Mouse (Mus musculus) retina, postnatal 7 days (tissue): Measurements from ENCODE around the gene Kank1.

Experiments
- DNase-seq: peaks from one replicate; pipeline ENCODE4 v3.0.0-alpha.2; 2012; ENCODE audit warnings: low read depth, low spot score

The Kank1 gene

GRCm38 (mm10) chr19:25251610-25252140, 14.9 kb downstream of the Kank1 start:
- DNase-seq = no peak

- no peak for DNase-seq
These were observed 16.4 kb downstream of the Kank1 start for GRCm38 (mm10) chr19:25253198-25253597.

GRCm38 (mm10) chr19:25253628-25254027, 16.9 kb downstream of the Kank1 start:
- no peak for DNase-seq

DNA sequence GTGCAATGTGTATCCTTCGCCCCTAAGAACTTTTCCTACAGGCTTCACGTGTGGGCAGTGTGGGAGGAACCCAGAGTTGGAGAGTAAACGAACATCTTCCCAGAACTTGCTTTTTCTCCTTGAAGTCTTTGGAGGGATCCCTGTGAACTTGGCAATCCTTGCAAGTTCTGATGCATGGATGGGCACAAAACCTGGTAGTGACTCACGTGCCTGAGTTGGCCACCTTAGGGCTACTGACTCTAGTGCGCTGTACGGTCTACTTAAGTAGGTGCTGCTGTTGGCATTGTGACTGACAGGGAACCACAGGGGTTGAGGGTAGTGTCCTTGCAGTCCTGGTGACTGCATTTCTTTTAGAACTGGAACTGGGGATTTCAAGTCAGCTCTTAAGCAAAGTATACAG, 21.5 kb downstream of the Kank1 start:
- DNase-seq = no peak

DNA sequence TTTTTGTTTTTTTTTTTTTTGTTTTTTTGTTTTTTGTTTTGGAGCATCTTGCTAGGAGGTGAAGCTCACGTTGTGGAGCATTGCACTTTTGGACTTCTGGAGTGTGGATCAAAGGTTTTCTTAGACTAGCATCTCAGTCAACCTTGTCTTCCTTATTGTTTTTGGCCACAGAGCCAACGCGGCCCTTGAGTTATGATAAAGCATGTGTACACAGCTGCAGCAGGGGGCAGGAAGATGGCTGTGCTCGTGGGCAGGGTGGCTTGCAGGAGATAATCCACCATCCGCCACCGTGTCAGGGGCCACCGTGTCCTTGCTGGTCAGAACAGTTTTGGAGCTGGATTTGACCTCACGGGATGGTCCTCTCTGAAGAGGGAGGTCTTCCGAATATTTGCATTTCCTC, 29.4 kb downstream of the Kank1 start:
- no peak for DNase-seq

GRCm38 (mm10) chr19:25267247-25267646, 30.5 kb downstream of the Kank1 start:
- no peak for DNase-seq

GRCm38 (mm10) chr19:25268532-25268931, 31.8 kb downstream of the Kank1 start:
- no peak for DNase-seq

DNA sequence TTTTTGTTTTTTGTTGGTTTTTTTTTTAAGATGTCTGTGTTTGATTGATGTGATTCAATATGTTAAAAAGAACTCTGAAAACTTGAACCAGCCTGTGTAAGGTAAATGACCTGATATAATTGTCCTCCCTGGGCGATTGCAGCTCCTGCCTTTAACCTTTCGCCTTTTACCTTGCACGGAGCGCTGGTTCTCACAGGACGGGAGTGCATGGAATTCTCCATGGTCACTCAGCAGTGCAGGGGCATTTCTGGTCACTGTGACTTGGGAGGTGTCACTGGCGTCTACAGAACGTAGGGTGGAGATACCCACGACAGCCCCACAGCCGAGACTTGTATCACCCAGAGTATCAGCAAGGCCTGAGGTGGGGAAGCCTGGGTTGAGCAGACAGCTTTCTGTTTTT, 34.8 kb downstream of the Kank1 start:
- DNase-seq = no peak

DNA sequence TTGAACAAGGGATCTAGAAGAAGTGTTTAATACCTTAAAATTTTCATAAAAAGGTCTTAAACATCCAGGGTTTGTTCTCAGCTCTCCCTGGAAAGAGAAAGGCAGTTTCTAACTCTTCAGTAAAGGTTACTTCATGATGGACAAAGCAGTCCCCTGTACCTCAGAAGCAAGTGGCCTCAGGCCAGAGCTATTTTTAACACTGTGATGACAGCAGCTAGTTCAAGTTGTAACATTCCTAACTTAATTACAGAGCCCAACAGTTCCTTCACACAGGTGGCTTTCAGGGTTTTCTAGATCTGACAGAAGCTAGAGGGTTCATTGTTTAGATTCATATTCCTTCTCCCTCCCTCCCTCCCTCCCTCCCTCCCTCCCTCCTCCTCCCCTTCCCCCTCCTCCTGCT, 36.4 kb downstream of the Kank1 start:
- DNase-seq = no peak

GRCm38 (mm10) chr19:25276600-25277395, 40.0 kb downstream of the Kank1 start:
- DNase-seq = no peak

DNA sequence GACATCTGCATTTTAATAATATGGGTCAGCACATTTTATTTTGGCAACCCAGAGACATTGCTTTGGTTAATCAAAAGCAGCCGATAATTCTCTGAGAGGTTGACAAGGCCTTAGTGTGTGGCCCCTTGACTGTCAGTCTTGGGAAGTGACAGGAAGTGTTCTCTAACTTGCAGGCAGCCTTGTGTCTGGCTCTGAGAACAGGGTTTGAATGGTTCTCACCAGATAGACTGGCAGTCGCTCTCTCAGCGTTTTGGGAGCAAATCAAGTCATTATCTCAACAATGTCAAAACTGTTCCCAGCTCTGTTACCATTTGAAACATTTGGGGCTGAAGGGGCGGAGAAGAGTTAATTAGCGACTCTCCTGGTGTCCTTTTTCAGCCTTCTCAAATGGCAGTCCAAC, 41.0 kb downstream of the Kank1 start:
- no peak for DNase-seq

DNA sequence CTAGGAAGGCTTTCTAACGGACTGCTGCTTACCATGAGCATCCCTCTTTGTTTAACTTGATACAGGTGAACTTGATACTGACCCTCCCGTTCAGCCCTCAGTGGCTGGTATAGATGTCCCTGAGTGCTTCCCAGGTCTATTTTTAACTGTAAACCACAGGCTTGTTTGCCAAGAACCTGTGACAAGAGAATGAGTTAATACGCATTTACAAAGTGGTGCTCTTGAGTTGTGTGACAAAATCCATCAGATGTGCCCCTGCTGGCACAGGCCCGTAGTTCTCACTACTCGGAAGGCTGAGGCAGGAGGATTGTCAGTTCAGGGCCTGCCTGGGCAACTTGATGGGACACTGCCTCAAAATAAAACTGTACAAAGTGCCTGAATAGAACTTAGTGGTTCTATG, 42.8 kb downstream of the Kank1 start:
- no peak for DNase-seq

GRCm38 (mm10) chr19:25283665-25284064, 46.9 kb downstream of the Kank1 start:
- DNase-seq = no peak

GRCm38 (mm10) chr19:25285756-25286538, 49.2 kb downstream of the Kank1 start:
- no peak for DNase-seq

GRCm38 (mm10) chr19:25290991-25291520, 54.3 kb downstream of the Kank1 start:
- no peak for DNase-seq

DNA sequence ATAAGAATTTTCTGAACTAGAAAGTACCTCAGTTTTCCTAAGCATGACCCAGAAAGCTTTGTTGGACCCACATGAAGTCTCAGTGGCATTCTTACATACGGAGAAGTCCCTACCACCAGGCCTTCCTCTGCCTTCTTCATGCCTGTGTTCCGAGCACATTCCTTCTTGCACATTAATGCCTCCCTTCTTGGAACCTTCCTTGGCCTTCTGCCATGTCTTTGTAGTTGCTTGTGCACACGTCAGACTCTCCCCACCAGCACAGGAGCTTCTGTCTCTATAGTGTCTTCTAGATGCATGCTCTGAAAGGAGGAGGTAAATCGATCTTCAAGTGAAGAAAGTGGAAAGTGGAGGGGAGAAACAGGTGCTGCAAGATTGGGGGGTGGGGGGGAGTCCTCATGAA, 58.4 kb downstream of the Kank1 start:
- no peak for DNase-seq

DNA sequence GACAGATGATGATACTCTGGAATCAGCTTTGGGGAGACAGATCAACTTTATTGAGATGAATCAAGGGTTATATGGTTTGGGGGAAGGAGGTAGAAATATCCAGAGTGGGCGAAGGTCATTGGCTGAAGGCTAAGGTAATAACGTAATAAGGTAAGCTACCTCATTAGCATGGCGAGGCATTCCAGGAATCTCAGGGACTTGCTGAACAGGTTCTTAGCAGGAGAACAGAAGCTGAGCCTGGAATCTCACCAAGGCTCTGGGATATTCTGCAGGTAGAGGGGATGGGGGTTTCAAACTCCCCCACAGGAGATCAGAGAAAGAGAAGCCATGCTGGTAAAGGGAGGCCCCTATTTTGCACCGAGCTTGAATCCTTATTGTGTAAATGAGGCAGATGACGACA, 60.5 kb downstream of the Kank1 start:
- DNase-seq = no peak

- no peak for DNase-seq
These were observed 63.3 kb downstream of the Kank1 start for GRCm38 (mm10) chr19:25299852-25300670.

DNA sequence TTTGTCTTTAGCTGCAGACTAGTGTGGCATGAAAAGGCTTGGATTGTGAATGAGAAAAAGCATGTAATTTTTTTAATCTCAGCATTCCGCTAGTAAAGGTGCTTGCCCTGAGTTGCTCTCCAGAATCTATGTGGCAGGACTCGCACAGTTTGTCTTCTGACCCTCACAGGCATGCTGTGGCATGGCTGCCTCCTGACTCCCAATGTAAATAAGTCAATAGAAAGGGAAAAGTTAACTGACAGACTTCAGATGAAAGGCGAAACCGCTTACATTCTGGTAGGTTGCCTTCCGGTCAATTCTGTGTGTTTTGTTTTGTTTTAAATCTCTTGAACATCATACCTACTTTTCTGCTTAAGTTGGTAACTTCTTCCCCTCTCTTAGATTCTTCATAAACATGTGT, 64.4 kb downstream of the Kank1 start:
- DNase-seq = no peak

DNA sequence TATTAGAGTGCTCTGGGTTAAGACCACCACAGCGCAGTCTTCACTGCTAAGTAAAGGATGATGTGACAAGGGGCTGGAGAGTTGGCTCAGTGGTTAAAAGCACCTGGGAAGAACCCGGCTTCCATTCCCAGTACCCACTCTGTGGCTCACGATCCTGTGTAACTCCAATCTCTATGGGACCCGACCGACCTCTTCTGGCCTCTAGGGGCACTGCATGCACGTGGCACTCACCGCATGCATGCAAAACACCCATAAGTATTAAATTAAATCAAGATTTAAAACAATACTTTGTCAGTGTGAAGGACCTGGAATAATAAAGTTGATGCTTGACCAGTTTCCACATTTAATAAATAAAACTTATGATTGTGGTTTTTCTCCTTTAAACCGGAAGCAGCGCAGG, 69.5 kb downstream of the Kank1 start:
- DNase-seq = no peak

- DNase-seq = no peak
These were observed 71.4 kb downstream of the Kank1 start for GRCm38 (mm10) chr19:25308156-25308555.

DNA sequence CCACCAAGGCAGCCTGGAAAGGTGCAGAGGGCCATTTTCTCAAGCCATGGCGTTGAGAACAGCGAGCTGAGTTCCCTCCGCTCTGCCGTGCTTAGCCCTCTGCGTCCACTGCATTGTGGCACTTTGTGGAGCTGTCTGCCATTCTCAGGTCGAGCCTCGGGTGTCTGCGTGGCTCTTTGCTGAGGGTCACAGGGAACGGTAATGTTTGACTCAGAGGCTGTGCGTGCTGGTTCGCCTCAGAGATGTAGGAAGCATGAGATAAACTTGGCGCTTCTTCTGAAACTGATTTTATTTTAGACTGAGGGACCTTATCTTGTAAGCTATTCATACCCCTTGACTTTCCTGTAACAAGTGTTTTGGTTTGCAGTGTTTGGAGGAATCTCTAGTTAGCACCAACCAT, 72.0 kb downstream of the Kank1 start:
- no peak for DNase-seq
